Mouse (Mus musculus): ENCODE measurements at regions not wholly inside any gene's neighbourhood (a gene's known extent, or its start where the extent isn't known, plus 50 kb on each side); places are given as distances from the start of the nearest gene placed in this dataset.

- TF ChIP-seq CTCF (IDR thresholded peaks at IDR 0.05; ENCODE audit: low read depth) (no peak), EP300 (IDR thresholded peaks at IDR 0.05; ENCODE audit: low read depth) (no peak)
Measured at GRCm38 (mm10) chr3:147083374-147083773, 231.2 kb downstream of the Ttll7 start.
